Mouse (Mus musculus): ENCODE data around the gene Rfx8.
A peak's percentile ranks its signal among the peaks of the same experiment; 100 is the strongest.

Rfx8 gene

GRCm38 (mm10) chr1:39720632-39721350 lies at the start of gene Rfx8:
TSS of gene Rfx8 (minus strand) at chr1:39720997.
- DNase-seq (ENCODE audit: low read depth in 2 of 2, low spot score in 2 of 2), result no peak

- no peak for DNase-seq (ENCODE audit: low read depth in 2 of 2, low spot score in 2 of 2)
Measured at GRCm38 (mm10) chr1:39770436-39770835, 49.6 kb upstream of the Rfx8 start.

- no peak for DNase-seq (ENCODE audit: low read depth in 2 of 2, low spot score in 2 of 2)
Measured at GRCm38 (mm10) chr1:39768017-39768416, 47.2 kb upstream of the Rfx8 start.

- DNase-seq (ENCODE audit: low read depth in 2 of 2, low spot score in 2 of 2), result no peak
Measured at GRCm38 (mm10) chr1:39765854-39766493, 45.2 kb upstream of the Rfx8 start.

GRCm38 (mm10) chr1:39762025-39762370 lies 41.2 kb upstream of the Rfx8 start:
- DNase-seq (ENCODE audit: low read depth in 2 of 2, low spot score in 2 of 2), result no peak

- DNase-seq (ENCODE audit: low read depth in 2 of 2, low spot score in 2 of 2), result peak; percentile 25 to 51
Measured at GRCm38 (mm10) chr1:39761211-39762024, 40.6 kb upstream of the Rfx8 start.

- no peak for DNase-seq (ENCODE audit: low read depth in 2 of 2, low spot score in 2 of 2)
Measured at GRCm38 (mm10) chr1:39760181-39760715, 39.5 kb upstream of the Rfx8 start.

GRCm38 (mm10) chr1:39759231-39760175 lies 38.7 kb upstream of the Rfx8 start:
- DNase-seq (ENCODE audit: low read depth in 2 of 2, low spot score in 2 of 2), result no peak

- no peak for DNase-seq (ENCODE audit: low read depth in 2 of 2, low spot score in 2 of 2)
Measured at GRCm38 (mm10) chr1:39758244-39758643, 37.4 kb upstream of the Rfx8 start.

- DNase-seq (ENCODE audit: low read depth in 2 of 2, low spot score in 2 of 2), result no peak
Measured at GRCm38 (mm10) chr1:39756952-39757351, 36.2 kb upstream of the Rfx8 start.

GRCm38 (mm10) chr1:39754224-39754957 lies 33.6 kb upstream of the Rfx8 start:
- DNase-seq (ENCODE audit: low read depth in 2 of 2, low spot score in 2 of 2), result no peak

- no peak for DNase-seq (ENCODE audit: low read depth in 2 of 2, low spot score in 2 of 2)
Measured at GRCm38 (mm10) chr1:39751537-39751936, 30.7 kb upstream of the Rfx8 start.

GRCm38 (mm10) chr1:39749664-39750063 lies 28.9 kb upstream of the Rfx8 start:
- peak in 1 of 2 experiments; percentile 45 for DNase-seq (ENCODE audit: low read depth in 2 of 2, low spot score in 2 of 2)

GRCm38 (mm10) chr1:39749214-39749613 lies 28.4 kb upstream of the Rfx8 start:
- no peak for DNase-seq (ENCODE audit: low read depth in 2 of 2, low spot score in 2 of 2)

GRCm38 (mm10) chr1:39748666-39749065 lies 27.9 kb upstream of the Rfx8 start:
- DNase-seq (ENCODE audit: low read depth in 2 of 2, low spot score in 2 of 2), result no peak

GRCm38 (mm10) chr1:39746464-39746863 lies 25.7 kb upstream of the Rfx8 start:
- peak in 1 of 2 experiments; percentile 18 for DNase-seq (ENCODE audit: low read depth in 2 of 2, low spot score in 2 of 2)

- no peak for DNase-seq (ENCODE audit: low read depth in 2 of 2, low spot score in 2 of 2)
Measured at GRCm38 (mm10) chr1:39740948-39741347, 20.2 kb upstream of the Rfx8 start.

GRCm38 (mm10) chr1:39740002-39740401 lies 19.2 kb upstream of the Rfx8 start:
- DNase-seq (ENCODE audit: low read depth in 2 of 2, low spot score in 2 of 2), result no peak

- DNase-seq (ENCODE audit: low read depth in 2 of 2, low spot score in 2 of 2), result peak in 1 of 2 experiments; percentile 23
Measured at GRCm38 (mm10) chr1:39735927-39736604, 15.3 kb upstream of the Rfx8 start.

Data from CD8-positive naive resting alpha-beta T cell, adult 2 months (primary cell).